Mouse (Mus musculus): ENCODE measurements at regions not wholly inside any gene's neighbourhood (a gene's known extent, or its start where the extent isn't known, plus 50 kb on each side); places are given as distances from the start of the nearest gene placed in this dataset.

- DNase-seq (ENCODE audit: low spot score in 2 of 2), result no peak
Measured at GRCm38 (mm10) chr8:10825981-10826380, 182.3 kb downstream of the Irs2 start.

GRCm38 (mm10) chr8:10825192-10825926 lies 182.9 kb downstream of the Irs2 start:
- peak in 1 of 2 experiments; percentile 21 for DNase-seq (ENCODE audit: low spot score in 2 of 2)

GRCm38 (mm10) chr8:10821901-10822300 lies 186.4 kb downstream of the Irs2 start:
- no peak for DNase-seq (ENCODE audit: low spot score in 2 of 2)

GRCm38 (mm10) chr8:10814499-10814898 lies 193.8 kb downstream of the Irs2 start:
- DNase-seq (ENCODE audit: low spot score in 2 of 2), result no peak

DNA sequence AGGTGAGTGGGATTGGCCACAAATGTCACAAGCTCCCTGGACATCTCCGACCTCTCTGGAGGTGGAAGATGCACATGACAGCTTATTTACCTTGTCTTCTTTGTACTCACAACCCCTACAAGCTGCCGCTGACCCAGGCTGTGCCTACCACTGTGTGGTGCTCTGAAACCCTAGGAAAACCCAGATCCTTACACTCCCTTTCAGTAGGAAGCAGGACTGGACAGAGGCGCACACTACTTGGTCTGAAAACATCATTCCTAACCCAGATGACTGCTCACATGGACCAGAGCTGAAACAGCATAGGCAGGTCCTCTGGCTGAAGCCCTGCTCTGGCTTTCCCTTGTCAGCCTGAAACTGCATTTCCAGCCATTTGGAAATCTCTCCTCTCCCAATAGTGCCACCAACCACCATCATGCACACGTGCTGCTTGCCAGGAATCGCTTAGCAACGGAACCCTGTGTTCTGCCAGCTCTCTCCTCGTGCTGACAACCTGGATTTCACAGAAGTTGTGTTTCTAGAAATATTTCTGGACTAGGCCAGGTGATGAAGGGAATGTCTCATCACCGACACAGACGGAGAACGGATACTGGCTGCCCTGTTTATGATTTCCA lies 196.1 kb downstream of the Irs2 start:
- peak; percentile 67 to 71 for DNase-seq (ENCODE audit: low spot score in 2 of 2)

- no peak for DNase-seq (ENCODE audit: low spot score in 2 of 2)
Measured at GRCm38 (mm10) chr8:10807040-10807439, 201.2 kb downstream of the Irs2 start.

DNA sequence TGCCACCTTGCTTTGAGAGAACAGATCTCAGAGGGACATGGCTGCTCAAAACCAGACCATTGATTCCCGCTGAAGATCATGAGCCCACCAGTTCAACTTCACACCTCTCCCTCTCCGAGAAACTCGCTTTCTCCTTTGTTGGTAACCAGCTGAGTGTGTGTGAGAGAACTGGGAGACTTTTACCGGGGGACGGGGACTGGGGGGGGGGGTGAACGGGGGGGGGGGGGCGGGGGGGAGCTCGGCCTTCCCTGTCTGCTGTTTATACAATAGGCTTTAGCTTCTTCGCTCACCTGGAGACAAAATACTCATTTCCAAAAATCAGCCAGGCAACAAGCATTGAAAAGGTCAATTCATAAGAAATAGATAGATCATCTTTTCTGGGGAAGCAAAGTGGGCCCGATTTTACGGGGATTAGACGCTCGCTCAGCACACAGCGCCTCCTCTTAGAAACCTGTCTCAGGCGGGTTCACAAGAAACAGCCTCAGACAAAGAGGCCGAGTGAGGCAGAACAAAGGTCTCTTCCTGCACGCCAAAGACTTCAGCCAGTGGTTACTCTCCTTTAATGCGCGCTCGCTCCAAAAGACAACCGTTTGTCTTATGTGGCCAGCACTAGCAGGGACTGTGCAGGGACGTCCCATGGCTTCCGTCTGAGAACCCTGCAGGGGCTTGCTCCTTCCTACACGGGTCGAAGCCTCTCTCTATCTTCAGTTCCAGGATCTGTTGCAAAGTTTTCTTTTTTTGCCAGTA lies 202.7 kb downstream of the Irs2 start:
- no peak for DNase-seq (ENCODE audit: low spot score in 2 of 2)

DNA sequence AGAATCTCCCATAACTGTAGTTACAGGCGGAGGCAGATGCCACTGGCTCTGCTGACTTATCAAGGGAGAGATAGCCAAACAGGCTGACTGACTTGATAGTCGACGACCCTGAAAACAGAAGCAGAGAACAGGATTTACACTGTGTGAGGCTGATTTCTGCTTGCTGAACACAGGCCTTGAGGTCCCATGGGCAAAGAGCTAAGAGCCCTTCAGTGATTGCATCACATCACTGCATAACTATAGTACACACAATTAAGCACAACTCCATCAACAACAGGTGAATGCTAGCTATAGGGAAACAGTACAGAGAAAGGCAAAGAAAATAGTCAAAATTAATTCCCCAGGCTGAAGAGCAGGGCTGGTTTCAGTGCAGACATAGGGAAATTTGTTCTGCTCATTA lies 203.3 kb downstream of the Irs2 start:
- DNase-seq (ENCODE audit: low spot score in 2 of 2), result no peak

GRCm38 (mm10) chr8:10802003-10802402 lies 206.3 kb downstream of the Irs2 start:
- no peak for DNase-seq (ENCODE audit: low spot score in 2 of 2)

GRCm38 (mm10) chr8:10801580-10801979 lies 206.7 kb downstream of the Irs2 start:
- no peak for DNase-seq (ENCODE audit: low spot score in 2 of 2)

DNA sequence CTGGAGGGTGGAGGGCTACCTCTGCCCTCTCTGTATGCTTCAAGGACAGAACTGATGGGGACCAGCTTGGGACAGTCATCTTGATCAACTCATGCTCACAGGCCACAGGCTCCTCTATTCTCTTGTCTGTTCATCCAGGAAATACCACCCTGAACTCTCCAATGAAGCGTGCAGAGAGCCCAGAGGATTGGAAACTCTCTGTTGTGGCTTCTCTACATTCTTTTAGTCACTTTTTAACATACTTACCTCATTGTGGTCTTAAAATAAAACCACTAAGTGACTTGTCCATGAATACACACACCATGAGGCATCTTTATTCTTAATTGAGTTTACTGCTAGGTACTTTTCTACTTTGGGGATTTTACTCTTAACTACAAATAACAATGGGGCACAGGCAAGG lies 209.8 kb downstream of the Irs2 start:
- DNase-seq (ENCODE audit: low spot score in 2 of 2), result no peak

- DNase-seq (ENCODE audit: low spot score in 2 of 2), result no peak
Measured at GRCm38 (mm10) chr8:10794367-10795189, 213.7 kb downstream of the Irs2 start.

DNA sequence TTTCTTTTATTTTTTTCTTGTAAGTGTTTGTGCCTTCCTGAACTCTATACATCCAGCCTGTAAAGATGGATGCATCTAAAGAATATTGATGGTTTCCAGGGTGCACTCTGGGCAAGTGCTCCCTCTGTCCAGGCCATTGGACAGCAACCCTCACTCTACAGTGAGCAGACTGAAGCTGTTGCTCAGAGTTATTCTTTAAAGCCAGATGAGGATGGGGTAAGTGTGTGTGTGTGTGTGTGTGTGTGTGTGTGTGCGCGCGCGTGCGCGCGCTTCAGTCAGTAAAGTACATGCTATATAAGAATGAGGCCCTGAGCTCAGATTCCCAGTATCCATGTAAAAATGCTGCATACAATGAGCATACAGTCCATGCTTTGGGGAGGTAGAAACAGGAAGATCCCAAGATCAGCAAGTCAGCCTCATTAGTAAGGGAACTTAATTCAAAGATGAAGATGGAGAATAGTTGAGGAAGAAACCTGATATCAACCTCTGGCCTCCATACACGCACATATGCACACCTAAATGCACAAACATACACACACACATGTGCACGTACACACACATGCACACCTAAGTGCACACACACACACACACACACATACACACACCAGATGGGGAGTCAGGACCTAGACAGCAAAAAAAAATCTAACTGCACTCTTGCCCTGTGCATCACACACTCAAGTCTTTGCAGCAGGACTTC lies 214.4 kb downstream of the Irs2 start:
- no peak for DNase-seq (ENCODE audit: low spot score in 2 of 2)

DNA sequence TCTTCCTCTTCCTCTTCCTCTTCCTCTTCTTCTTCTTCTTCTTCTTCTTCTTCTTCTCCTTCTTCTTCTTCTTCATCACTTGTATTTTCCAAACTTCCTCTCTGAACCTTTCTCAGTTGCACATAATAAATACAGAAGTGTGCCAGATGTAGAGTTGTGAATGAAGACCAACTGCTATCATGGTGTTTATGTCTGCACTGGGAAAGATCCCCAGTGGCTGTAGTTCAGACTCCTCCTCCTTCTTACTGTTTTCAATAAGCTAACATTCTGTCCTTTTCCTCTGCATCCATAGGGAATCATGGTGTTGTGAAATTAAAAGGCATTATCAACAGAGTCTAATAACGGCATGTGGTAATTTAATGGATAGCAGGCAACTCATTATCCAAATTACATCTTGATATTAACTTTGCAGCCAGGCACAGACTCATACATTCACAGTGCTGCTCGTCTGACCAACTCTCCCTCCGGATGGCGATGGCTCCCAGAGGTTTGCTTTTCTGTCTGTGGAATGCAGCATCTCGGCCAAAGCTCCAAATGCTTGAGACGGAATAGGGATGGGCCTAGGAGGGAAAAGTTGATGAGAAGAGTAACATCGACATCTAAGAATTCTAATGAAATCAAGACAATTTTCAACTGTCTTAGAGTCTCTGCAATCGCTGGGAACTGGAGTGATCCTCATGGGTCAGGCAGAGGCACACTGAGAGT lies 219.6 kb downstream of the Irs2 start:
- DNase-seq (ENCODE audit: low spot score in 2 of 2), result no peak

GRCm38 (mm10) chr8:10785801-10786200 lies 222.5 kb downstream of the Irs2 start:
- no peak for DNase-seq (ENCODE audit: low spot score in 2 of 2)

- no peak for DNase-seq (ENCODE audit: low spot score in 2 of 2)
Measured at GRCm38 (mm10) chr8:10785311-10785710, 222.9 kb downstream of the Irs2 start.

DNA sequence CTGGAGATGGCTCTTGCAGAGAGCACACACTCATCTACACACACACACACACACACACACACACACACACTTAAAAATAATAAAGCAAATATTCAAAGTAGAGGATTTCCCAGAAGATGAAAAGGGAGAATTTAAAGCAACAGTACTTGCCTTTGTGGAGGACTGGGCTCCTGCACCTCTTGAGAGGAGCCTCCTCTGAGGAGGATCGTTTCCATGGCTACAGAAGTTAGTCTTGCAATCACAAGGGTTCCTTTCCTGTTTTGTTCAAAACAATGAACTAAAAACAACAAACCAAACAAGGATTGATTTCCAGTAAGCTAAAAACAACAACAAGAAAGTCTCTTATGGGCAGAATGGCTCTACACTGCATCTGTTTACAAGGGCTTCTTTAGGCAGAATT lies 223.8 kb downstream of the Irs2 start:
- no peak for DNase-seq (ENCODE audit: low spot score in 2 of 2)

GRCm38 (mm10) chr8:10781860-10782259 lies 226.4 kb downstream of the Irs2 start:
- no peak for DNase-seq (ENCODE audit: low spot score in 2 of 2)

DNA sequence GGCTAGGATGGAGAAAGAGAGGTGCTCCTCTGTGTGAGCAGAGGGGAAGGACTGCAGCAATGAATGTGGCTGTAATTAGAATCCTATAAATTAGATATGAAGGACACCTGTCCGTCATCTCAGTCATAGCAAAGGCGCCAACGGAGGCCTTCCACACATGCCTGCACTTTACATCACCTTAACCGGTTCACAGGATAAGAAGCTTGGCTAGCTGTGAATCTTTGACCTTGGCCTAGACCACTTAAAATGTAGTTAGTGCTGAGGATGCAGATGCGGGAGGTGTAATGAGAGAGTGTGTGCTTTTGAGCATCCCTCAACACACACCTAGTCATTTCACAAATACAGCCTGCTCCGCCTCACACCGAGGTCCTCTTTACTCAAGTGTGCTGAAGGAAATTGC lies 228.6 kb downstream of the Irs2 start:
- no peak for DNase-seq (ENCODE audit: low spot score in 2 of 2)

DNA sequence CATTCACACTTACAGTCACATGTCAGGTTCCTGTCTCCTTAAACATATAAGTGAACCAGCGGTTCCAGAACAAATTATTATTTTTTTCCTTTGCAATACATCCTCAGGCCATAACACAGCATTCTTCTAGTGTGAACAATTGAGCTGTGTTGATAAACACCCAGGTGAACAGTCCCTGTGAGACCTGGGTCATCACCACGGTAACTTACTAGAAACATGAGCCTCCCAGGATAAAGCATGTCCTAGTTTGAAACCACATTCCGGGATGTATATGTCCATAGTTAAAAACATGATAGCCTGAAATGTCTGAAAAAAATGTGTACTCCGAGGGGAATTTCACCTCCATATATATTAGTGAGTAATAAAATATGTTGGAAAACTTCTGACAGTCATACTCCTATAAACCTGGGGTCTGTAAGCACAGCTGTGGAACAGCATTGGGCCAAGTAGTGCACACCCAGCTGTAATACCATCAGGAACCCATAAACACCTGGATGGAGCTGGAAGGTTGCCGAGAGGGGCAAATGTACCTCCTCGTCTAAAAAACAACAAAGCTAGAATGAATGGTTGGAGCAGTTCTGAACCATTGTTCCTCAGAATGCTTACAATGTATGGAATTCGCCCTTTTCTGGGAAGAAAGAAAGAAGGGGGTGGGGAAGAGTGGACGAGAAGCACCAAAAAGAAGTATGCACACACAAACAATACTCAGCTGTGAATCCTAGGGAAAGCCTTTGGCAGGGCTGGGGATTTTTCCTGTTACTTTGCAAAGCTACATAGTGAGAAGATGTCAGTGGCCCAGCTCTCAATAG lies 232.9 kb downstream of the Irs2 start:
- DNase-seq (ENCODE audit: low spot score in 2 of 2), result no peak
